Mouse (Mus musculus): ENCODE results near the gene Icosl.

DNA sequence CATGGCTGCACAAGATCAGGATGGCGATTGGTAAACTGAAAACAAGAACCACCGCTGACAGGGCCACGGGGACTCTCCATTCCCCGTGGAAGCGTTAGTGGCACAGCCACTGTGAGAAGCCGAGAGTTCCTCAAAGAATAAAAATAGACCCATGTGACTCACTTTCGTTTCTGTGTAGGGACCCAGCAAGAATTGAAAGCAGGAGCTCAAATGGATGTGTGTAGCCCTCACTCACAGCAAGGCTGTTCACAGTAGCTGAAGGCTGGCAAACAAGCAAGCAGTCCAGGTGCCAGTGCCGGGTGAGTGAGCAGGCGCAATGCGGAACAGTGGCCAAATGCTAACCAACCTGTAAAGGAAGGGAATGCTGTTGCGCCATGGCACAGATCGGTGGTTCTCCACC is 36.4 kb downstream of the Icosl start:
- no peak for TF ChIP-seq CTCF (IDR thresholded peaks at IDR 0.05; ENCODE audit: low read depth, low read length)
- TF ChIP-seq POLR2A (IDR thresholded peaks at IDR 0.05; ENCODE audit: extremely low read depth, insufficient read depth, low read length), result no peak

Data from liver, adult 2 months (tissue).